Mouse (Mus musculus) liver, postnatal 0 days (tissue): Measurements from ENCODE around the gene Nkd2. TPM values are rescaled to one million over a fixed set of nuclear protein-coding genes. Genes with fewer than 3 reads are reported as not detected.
A peak's percentile ranks its signal among the peaks of the same experiment; 100 is the strongest.

ENCODE experiments used
- ATAC-seq: fragments of 200-750 bp; cut with Nextera tagmentation; 2 replicates; pipeline ENCODE4 v1.8.0; 2017; ENCODE audit warnings: mild to moderate bottlenecking, moderate library complexity
- DNase-seq: peaks from one replicate; pipeline ENCODE4 v3.0.0-alpha.2; 2016
- H3K27ac ChIP-seq: fragments of 300-500 bp; sonication (generic); 2 replicates; pipeline ENCODE4 v1.5.1; 2014; ENCODE audit warnings: antibody characterized with exemption, moderate library complexity, mild to moderate bottlenecking, low read depth
- H3K27me3 ChIP-seq: fragments of 300-500 bp; sonication (generic); 2 replicates; pipeline ENCODE4 v1.6.1; 2014; ENCODE audit warnings: low read length, control low read depth, mixed read lengths; ENCODE audit not compliant: insufficient read depth
- H3K36me3 ChIP-seq: fragments of 300-500 bp; sonication (generic); replicated peaks from 2 replicates; pipeline ENCODE4 v1.6.1; 2014; ENCODE audit warnings: mild to moderate bottlenecking, control low read depth, low read length, moderate library complexity, mixed read lengths; ENCODE audit not compliant: insufficient read depth
- H3K4me1 ChIP-seq: fragments of 300-500 bp; sonication (generic); 2 replicates; pipeline ENCODE4 v1.6.1; 2014; ENCODE audit warnings: antibody characterized with exemption, mild to moderate bottlenecking, control low read depth; ENCODE audit not compliant: insufficient read depth
- H3K4me2 ChIP-seq: fragments of 300-500 bp; sonication (generic); 2 replicates; pipeline ENCODE4 v1.6.1; 2014; ENCODE audit warnings: low read depth, mild to moderate bottlenecking, low read length, moderate library complexity, mixed read lengths
- H3K4me3 ChIP-seq: fragments of 300-500 bp; sonication (generic); 2 replicates; pipeline ENCODE4 v1.5.1; 2014; ENCODE audit warnings: low read depth, low read length
- H3K9ac ChIP-seq: fragments of 300-500 bp; sonication (generic); replicated peaks from 2 replicates; pipeline ENCODE4 v1.6.1; 2014; ENCODE audit warnings: mild to moderate bottlenecking, moderate library complexity
- H3K9me3 ChIP-seq: fragments of 300-500 bp; sonication (generic); 2 replicates; pipeline ENCODE4 v1.6.1; 2016; ENCODE audit warnings: mild to moderate bottlenecking, control low read depth, low read length, mixed read lengths
- CTCF ChIP-seq: sonication (generic); IDR thresholded peaks from 2 replicates; pipeline ENCODE4 v1.5.1; 2016; ENCODE audit warnings: antibody characterized with exemption, low read depth
- EP300 ChIP-seq: IDR thresholded peaks from 2 replicates; pipeline ENCODE4 v1.6.1; 2016; ENCODE audit warnings: antibody characterized with exemption, low read depth, mild to moderate bottlenecking
- WGBS: fragments of 180-500 bp; shearing (Covaris S2); extraction: QIAGEN DNeasy Blood & Tissue Kit; methylation state at CpG from one replicate; pipeline ENCODE4 v1.1.7; 2014; ENCODE audit not compliant: insufficient replicate concordance; 5-methylcytosine and 5-hydroxymethylcytosine counted together
- polyA plus RNA-seq: library from polyadenylated mRNA; unstranded; fragments of >200 nt; fragmentation: Nextera tagmentation; extraction: Ambion mirVana; gene quantifications from 2 replicates; pipeline ENCODE4 v1.2.1, GENCODE M21; 2015

Gene Nkd2
- polyA plus RNA-seq, 1 experiment from 2014 or later, result 0.13 TPM

DNA sequence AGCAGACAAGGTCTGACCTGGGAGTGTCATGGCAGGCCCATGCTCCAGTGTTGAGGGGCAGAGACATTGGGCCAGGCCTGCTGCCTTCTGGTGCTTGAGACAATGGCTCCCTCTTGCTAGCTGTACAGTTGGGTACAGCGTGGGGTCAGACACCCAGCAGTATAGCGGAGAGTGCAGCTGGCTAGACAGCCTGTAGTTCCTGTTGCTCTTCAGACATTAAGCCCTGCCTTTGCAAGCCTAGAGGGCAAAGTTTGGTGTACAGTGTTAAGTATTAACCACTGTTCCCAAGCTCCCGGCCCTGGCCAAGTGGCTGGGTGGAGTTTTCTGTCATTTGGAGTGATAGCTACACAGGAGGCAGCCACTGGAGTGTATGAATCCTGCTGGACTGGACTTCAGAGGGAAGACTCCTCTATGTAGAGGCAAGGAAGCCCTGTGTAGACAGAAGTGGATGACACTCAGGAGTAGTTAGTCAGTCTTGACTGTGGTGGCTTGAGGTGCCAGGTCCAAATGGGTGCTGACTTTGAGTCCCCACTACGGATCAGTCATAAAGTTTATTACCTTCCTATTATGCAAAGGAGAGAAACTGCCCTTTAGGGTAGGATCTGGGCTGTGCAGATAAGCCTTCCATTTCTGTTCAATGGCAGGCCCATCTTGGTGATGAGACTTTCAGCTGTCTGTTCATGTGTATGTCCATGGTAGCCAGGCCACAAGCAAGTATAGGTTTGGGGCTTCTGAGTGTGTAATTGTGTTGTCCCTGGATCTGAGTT, 77.3 kb downstream of the Nkd2 start:
- WGBS, result 51% methylated on average over 4 of the region's 4 CpGs
- Histone ChIP-seq H3K4me3 (no peak overlapping the region), H3K27ac (peak overlapping the region; percentile 82), H3K27me3 (no peaks in the 10 kb centered on the region), H3K4me2 (peak overlapping the region; percentile 56), H3K36me3 (no peaks in the 10 kb centered on the region), H3K4me1 (peaks cover 67% of the 10 kb centered on the region), H3K9ac (peak overlapping the region; percentile 0; the same call in 1 of the 2 replicates), H3K9me3 (no peaks in the 10 kb centered on the region)
- DNase-seq (peak; percentile 55), ATAC-seq (peak; percentile 71)
- 0 out of 2 replicates have a peak, but pooled peaks have one; percentile 11 for TF ChIP-seq CTCF
- TF ChIP-seq EP300, result no peak

Other genes with a start within 250 kb of the Nkd2 start
- gene Clptm1l, start 243.6 kb downstream of the Nkd2 start, polyA plus RNA-seq, result 49.2 and 54.3 TPM in 2 replicates
- gene Tert, start 220.7 kb downstream of the Nkd2 start, polyA plus RNA-seq, result 0.21 and 0.29 TPM in 2 replicates
- gene Slc6a18, start 169.6 kb downstream of the Nkd2 start, polyA plus RNA-seq, result not detected in 2 replicates
- 1.3 and 1.4 TPM in 2 replicates for gene Slc6a19, start 142.8 kb downstream of the Nkd2 start, polyA plus RNA-seq
- 6.5 and 7.0 TPM in 2 replicates for gene Slc12a7, start 114.5 kb downstream of the Nkd2 start, polyA plus RNA-seq
- 6.9 and 7.7 TPM in 2 replicates for gene Trip13, start 90.2 kb upstream of the Nkd2 start, polyA plus RNA-seq
- 10.3 and 10.6 TPM in 2 replicates for gene Brd9, start 90.2 kb upstream of the Nkd2 start, polyA plus RNA-seq
- not detected in 2 replicates for gene Zdhhc11, start 116.2 kb upstream of the Nkd2 start, polyA plus RNA-seq
- 0.36 and 0.42 TPM in 2 replicates for gene Tppp, start 161.8 kb upstream of the Nkd2 start, polyA plus RNA-seq
- 3.8 and 4.0 TPM in 2 replicates for gene Cep72, start 214.7 kb upstream of the Nkd2 start, polyA plus RNA-seq